Mouse (Mus musculus) sigmoid colon, adult 10 weeks (tissue): ENCODE data around the gene Xirp1. TPM values are rescaled to one million over a fixed set of nuclear protein-coding genes. Genes with fewer than 3 reads are reported as not detected.

Experiments
- polyA plus RNA-seq: library from polyadenylated mRNA; stranded (reverse); fragments of 350-450 nt; fragmentation: Illumina TruSeq; extraction: RNeasy Lipid Tissue Mini Kit (QIAGEN cat#74804); gene quantifications from one replicate; pipeline ENCODE4 v1.2.3, GENCODE M21; 2014; ENCODE audit warnings: low read depth, low replicate concordance

The Xirp1 gene
- polyA plus RNA-seq, result not detected

DNA sequence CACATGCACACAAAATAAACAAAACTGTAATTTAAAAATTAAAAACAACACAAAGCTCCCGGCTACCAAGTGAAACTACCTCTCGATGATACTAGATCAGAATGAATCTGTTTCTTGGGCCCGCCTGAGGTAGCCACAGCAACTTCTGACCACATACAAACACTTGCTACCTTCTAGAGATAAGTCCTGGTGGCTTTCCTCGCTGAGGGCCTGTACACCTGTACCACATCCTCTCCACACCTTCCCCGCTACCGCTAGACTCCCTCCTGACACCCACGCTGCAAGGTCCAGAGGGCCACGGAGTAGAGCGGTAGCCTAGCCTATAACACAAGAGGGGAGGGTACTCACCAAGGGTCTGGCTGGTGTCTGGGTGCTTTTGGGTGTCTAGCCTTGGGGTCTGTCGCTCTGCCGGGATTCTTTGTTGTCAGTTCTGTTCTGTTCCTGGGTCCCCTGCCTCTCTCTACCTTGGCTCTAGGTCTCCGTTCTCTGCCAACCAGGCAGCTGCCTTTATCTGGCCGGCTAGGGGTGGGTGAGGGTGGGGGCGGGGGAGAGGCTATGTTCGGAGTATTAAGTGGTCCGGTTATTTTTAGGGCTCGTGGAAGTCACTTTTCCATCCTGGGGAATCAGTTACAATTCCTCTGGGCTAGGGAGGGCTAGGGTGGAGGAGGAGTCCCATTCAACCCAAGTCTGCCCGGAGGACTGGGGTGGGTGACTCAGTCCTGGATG is at the start of gene Xirp1:
Gene Xirp1, minus strand, starts transcription at position 513 of the 726 bp plus-strand sequence.

DNA sequence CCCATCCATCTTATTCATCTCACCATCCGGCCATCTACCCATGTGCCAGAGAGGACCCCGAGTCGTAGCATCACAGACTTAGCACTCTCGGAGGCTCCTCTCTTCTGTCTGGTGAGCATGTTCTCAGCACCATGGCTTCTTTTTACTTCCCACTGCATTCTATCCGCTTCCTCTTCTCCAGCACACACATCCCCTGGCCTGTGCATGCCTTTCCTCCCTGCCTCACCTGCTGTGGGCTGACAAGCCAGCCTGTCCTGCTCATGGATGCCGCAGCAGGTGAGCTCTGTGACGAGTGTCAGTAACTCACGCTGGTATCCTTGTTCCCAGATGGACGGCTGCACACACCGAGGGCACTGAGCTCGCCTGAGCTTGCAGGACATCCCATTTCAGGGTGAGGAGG is 46.4 kb upstream of the Xirp1 start, which contains the start of gene Cx3cr1:
Gene Cx3cr1, minus strand, starts transcription at position 101 of the 400 bp plus-strand sequence.

DNA sequence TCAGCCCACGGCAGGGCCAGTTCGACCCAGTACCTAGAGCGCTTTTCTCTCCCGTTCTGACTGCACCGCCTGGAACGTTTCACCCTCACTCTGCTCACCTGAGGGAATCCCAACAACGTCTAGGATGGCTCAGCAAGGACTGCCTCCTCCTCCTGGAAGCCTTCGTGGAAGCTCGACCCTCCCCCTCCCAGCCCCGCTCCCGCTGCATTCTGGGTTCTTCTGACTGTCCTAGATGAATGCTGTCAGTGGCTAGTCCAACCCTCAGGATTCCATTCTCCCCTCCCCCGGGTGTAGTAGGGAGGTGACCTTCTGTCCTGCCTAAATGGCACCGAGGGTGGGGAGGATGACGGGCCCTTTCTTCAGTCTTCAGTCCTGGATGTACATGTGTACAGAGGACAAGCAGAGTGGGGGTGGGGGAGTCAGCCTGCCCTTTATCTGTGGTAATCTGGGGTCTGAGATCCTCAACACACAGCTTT is 38.8 kb downstream of the Xirp1 start, which contains the start of gene Csrnp1:
Gene Csrnp1, minus strand, starts transcription at position 123 of the 476 bp plus-strand sequence.

Other genes starting within 250 kb of the Xirp1 start
- 0.57 TPM for gene Scn11a, start 198.1 kb downstream of the Xirp1 start, polyA plus RNA-seq
- gene Wdr48, start 128.7 kb downstream of the Xirp1 start, polyA plus RNA-seq, result 117 TPM
- 4.2 TPM for gene Gorasp1, start 86.0 kb downstream of the Xirp1 start, polyA plus RNA-seq
- not detected for gene Ttc21a, start 86.0 kb downstream of the Xirp1 start, polyA plus RNA-seq
- 0.19 TPM for gene Csrnp1, start 38.9 kb downstream of the Xirp1 start, polyA plus RNA-seq
- gene Cx3cr1, start 46.3 kb upstream of the Xirp1 start, polyA plus RNA-seq, result 8.9 TPM
- gene Ccr8, start 68.5 kb upstream of the Xirp1 start, polyA plus RNA-seq, result not detected
- gene Slc25a38, start 86.8 kb upstream of the Xirp1 start, polyA plus RNA-seq, result 2.0 TPM
- gene Rpsa, start 104.1 kb upstream of the Xirp1 start, polyA plus RNA-seq, result 120 TPM
- not detected for gene Mobp, start 126.1 kb upstream of the Xirp1 start, polyA plus RNA-seq